Mouse (Mus musculus): ENCODE measurements around the gene Fam222a. TPM values are rescaled to one million over a fixed set of nuclear protein-coding genes. Genes with fewer than 3 reads are reported as not detected.

The Fam222a gene
- polyA plus RNA-seq, 1 experiment from 2014 or later = 2.9 TPM

DNA sequence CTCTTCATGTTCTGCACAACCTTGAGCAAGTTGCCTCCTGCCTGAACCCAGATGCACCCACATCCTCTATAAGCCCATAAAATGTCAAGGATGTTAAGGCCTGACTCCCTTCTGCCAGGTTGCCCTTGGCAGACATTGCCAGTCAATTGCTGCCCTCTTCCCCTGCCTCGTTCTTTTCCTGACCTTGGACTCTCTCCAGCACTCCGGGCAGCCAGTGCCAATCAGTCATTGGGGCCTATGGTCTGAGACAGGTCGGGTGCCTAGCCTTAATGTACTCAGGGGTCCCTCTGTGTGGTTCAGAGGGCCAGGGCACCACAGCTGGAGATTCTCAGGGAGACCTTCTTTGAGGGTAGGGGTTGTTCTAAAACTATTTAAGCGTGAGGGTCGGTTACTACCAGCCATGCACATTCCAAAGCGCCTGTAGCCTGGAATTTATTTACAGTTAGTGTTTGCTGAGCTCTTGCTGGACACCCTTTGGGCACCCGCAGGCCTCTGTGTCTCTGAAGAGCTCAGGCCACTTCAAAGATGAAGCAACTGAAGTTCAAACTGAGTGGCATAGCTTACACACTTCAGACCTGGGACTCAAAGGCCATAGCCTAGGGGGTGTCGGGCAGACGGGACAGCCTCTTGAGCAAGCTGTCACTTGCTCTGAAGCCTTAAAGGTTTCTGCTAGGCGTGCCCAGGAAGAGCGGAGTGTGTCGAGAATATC is 6.3 kb downstream of the Fam222a start:
- 0 out of 2 replicates have a peak overlapping the region, but pooled peaks have one; percentile 31 for H3K27ac ChIP-seq
- no peaks in the 10 kb centered on the region for H3K36me3 ChIP-seq
- no peaks in the 10 kb centered on the region for H3K9me3 ChIP-seq
- WGBS = 44% methylated on average over 12 of the region's 12 CpGs
- no peak for ATAC-seq (ENCODE audit: insufficient read depth, low FRiP score, low read depth)
- no peak overlapping the region for H3K4me3 ChIP-seq (replicated peaks)
- no peak overlapping the region for H3K4me2 ChIP-seq
- H3K9ac ChIP-seq = no peak overlapping the region
- H3K27me3 ChIP-seq (replicated peaks) = 0 out of 2 replicates have a peak, but pooled peaks cover 5% of the 10 kb centered on the region
- H3K4me1 ChIP-seq = peaks cover 64% of the 10 kb centered on the region

DNA sequence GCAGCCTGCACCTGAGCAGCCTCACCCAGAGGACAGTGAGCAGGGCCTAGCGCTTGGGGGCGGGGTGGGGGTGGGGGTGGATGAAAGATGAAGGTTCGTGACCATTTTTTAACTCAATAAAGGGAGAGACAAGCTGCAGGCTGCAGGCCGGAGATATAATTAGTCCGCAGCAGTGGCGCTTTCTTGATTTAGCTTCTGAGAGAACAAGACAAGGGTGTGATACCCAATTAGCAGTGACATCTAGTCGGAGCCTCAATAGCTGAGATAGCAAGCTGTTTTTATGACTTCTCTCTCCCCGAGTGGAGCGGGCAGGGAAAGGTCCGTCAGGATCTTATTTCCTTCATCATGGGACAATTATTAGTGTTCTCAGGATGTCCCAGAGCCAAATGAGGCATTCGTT is 7.2 kb downstream of the Fam222a start:
- no peaks in the 10 kb centered on the region for H3K36me3 ChIP-seq
- no peak overlapping the region for H3K4me2 ChIP-seq
- 51% methylated on average over 11 of the region's 11 CpGs for WGBS

GRCm38 (mm10) chr5:114575530-114575929 is 7.7 kb downstream of the Fam222a start:
- WGBS = 69% methylated on average over 7 of the region's 7 CpGs
- ATAC-seq (ENCODE audit: insufficient read depth, low FRiP score, low read depth) = no peak
- H3K27ac ChIP-seq = no peak overlapping the region
- 0 out of 2 replicates have a peak, but pooled peaks cover 2% of the 10 kb centered on the region for H3K27me3 ChIP-seq (replicated peaks)
- no peak overlapping the region for H3K4me2 ChIP-seq
- H3K36me3 ChIP-seq = no peaks in the 10 kb centered on the region
- no peaks in the 10 kb centered on the region for H3K9me3 ChIP-seq
- no peak overlapping the region for H3K9ac ChIP-seq
- peaks cover 51% of the 10 kb centered on the region for H3K4me1 ChIP-seq
- H3K4me3 ChIP-seq (replicated peaks) = no peak overlapping the region

More for the DNA sequence above, 7.2 kb downstream of the Fam222a start:
- H3K4me3 ChIP-seq (replicated peaks) = no peak overlapping the region
- ATAC-seq (ENCODE audit: insufficient read depth, low FRiP score, low read depth) = no peak
- H3K9ac ChIP-seq = no peak overlapping the region
- no peaks in the 10 kb centered on the region for H3K9me3 ChIP-seq
- H3K27me3 ChIP-seq (replicated peaks) = 0 out of 2 replicates have a peak, but pooled peaks cover 5% of the 10 kb centered on the region
- no peak overlapping the region for H3K27ac ChIP-seq
- H3K4me1 ChIP-seq = peaks cover 55% of the 10 kb centered on the region

DNA sequence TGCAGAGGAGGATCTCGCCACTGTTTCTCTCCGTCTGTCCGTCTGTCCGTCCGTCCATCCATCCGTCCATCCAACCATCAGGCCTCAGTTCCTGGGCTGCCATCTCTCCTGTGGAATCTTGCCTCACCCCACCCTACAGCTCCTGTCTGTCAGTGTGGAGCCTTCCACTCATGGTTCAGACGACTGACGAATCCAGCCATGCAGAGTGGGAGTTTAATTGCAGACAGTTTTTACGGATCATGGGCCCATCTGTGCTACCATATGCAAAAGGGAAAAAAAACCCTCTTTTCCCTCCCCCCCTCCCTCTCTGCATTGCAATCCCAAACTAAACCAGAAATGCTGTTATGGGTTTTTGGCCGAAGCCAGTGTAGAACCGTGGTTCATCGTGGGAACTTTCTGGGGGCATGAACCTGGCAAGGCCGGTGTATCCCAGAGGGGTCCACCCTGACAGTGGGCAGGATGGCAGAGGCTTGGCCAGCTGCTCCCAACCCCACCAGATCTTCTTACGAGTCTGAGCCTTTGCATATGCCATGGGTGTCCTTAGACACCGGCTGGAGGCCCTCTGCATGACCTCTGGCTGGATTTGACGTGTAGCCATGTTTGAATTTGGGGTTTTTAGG is 8.3 kb downstream of the Fam222a start:
- Histone ChIP-seq H3K4me2 (no peak overlapping the region), H3K27me3 (replicated peaks) (no peaks in the 10 kb centered on the region), H3K9me3 (no peaks in the 10 kb centered on the region), H3K36me3 (no peaks in the 10 kb centered on the region), H3K4me3 (replicated peaks) (no peak overlapping the region), H3K4me1 (peaks cover 45% of the 10 kb centered on the region), H3K9ac (no peak overlapping the region), H3K27ac (no peak overlapping the region)
- ATAC-seq (ENCODE audit: insufficient read depth, low FRiP score, low read depth) = no peak
- 86% methylated on average over 16 of the region's 16 CpGs for WGBS

GRCm38 (mm10) chr5:114578361-114578760 is 10.5 kb downstream of the Fam222a start:
- H3K36me3 ChIP-seq = no peaks in the 10 kb centered on the region
- no peak overlapping the region for H3K4me2 ChIP-seq
- no peak overlapping the region for H3K27ac ChIP-seq
- peaks cover 25% of the 10 kb centered on the region for H3K4me1 ChIP-seq
- no peak overlapping the region for H3K4me3 ChIP-seq (replicated peaks)
- H3K9ac ChIP-seq = no peak overlapping the region
- 36% methylated on average over 20 of the region's 20 CpGs for WGBS
- H3K9me3 ChIP-seq = no peaks in the 10 kb centered on the region
- no peaks in the 10 kb centered on the region for H3K27me3 ChIP-seq (replicated peaks)
- no peak for ATAC-seq (ENCODE audit: insufficient read depth, low FRiP score, low read depth)

DNA sequence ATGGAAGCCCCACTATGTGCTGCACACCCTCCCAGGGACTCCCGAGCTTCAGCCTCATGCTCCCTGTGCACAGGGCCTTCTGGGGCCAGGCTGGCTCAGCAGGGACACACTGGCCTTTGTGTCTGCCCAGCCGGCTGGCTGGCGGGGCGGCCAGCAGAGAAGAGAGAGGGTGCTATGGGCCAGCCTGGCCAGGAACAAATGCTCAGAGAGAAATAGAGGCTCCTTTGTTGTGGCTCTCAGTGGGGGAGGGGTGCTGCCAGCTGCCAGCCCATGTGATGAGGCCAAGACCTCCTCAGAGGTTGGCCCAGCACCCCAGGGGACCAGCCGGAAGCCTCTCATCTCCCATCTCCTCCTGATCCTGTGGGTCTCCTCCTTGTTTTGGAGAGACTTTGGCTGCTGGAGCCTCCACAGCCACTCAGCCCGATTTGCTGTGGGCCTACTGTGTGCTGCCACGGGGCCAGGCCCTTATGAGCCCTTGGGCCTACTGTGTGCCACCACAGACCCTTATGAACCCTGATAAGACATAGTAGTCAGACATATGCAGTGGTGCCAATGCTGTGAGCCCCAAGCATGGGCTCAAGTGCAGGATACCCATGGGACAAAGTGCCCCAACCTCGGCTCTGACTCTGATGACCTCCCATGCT is 12.0 kb downstream of the Fam222a start:
- Histone ChIP-seq H3K36me3 (no peaks in the 10 kb centered on the region), H3K27me3 (replicated peaks) (no peaks in the 10 kb centered on the region), H3K4me2 (no peak overlapping the region), H3K4me3 (replicated peaks) (no peak overlapping the region), H3K9me3 (no peaks in the 10 kb centered on the region), H3K9ac (no peak overlapping the region), H3K4me1 (peaks cover 24% of the 10 kb centered on the region), H3K27ac (peak overlapping the region; percentile 42; the same call in 1 of the 2 replicates)
- WGBS = 67% methylated on average over 8 of the region's 8 CpGs
- 0 out of 2 replicates have a peak, but pooled peaks have one; percentile 37 for ATAC-seq (ENCODE audit: insufficient read depth, low FRiP score, low read depth)

DNA sequence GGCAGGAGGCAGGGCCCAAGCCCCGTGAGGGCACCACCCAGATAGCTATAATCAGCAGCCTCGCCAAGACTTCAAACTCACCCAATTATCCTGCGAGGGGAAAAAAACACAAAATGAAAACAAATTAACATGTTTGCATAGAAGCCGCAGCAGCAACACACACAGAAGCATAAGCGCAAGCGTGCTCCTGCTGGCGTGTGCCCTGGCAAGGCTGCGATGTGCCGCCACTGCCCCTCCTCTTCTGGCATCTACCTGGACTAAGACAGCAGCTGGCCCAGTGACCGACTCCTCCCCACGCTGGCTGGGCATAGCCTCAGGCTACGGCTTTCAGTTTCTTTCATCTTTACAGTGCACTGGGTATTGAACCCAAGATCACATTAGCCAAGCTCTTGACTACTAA is 13.7 kb downstream of the Fam222a start:
- WGBS = 78% methylated on average over 12 of the region's 12 CpGs
- Histone ChIP-seq H3K9ac (no peak overlapping the region), H3K4me1 (peaks cover 31% of the 10 kb centered on the region)

DNA sequence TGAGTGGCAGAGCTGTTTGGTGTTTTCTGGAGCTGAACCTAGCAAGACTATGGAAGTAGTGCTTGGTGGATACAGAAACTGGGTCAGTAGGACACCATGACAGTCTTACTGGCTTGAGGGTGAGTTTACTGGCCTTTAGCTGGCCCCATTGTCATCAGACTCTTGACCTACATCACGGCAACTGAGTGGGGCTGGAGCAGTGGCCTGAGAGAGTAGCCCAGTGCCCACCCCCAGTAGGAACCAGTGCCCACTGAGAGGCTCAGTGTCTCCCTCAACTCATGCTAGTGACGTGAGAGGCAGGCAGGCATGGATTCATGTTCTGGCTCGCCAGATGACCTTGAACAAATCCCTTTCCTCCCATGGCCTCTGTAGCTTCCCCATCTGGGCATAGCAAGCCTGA is 15.2 kb downstream of the Fam222a start:
- no peak overlapping the region for H3K9ac ChIP-seq
- H3K4me3 ChIP-seq (replicated peaks) = no peak overlapping the region
- H3K27ac ChIP-seq = no peak overlapping the region
- no peak for ATAC-seq (ENCODE audit: insufficient read depth, low FRiP score, low read depth)
- H3K36me3 ChIP-seq = no peaks in the 10 kb centered on the region
- WGBS = 63% methylated on average over 3 of the region's 3 CpGs
- peaks cover 37% of the 10 kb centered on the region for H3K4me1 ChIP-seq
- H3K27me3 ChIP-seq (replicated peaks) = no peaks in the 10 kb centered on the region
- H3K9me3 ChIP-seq = no peaks in the 10 kb centered on the region
- H3K4me2 ChIP-seq = no peak overlapping the region

More for the DNA sequence above, 13.7 kb downstream of the Fam222a start:
- no peak overlapping the region for H3K4me2 ChIP-seq
- no peaks in the 10 kb centered on the region for H3K36me3 ChIP-seq
- H3K27me3 ChIP-seq (replicated peaks) = no peaks in the 10 kb centered on the region
- H3K9me3 ChIP-seq = no peaks in the 10 kb centered on the region
- ATAC-seq (ENCODE audit: insufficient read depth, low FRiP score, low read depth) = no peak
- H3K4me3 ChIP-seq (replicated peaks) = no peak overlapping the region
- no peak overlapping the region for H3K27ac ChIP-seq

GRCm38 (mm10) chr5:114583490-114584175 is 15.8 kb downstream of the Fam222a start:
- Histone ChIP-seq H3K27ac (no peak overlapping the region), H3K4me1 (peaks cover 40% of the 10 kb centered on the region), H3K4me3 (replicated peaks) (no peak overlapping the region), H3K4me2 (no peak overlapping the region), H3K9ac (no peak overlapping the region), H3K36me3 (no peaks in the 10 kb centered on the region), H3K9me3 (no peaks in the 10 kb centered on the region), H3K27me3 (replicated peaks) (no peaks in the 10 kb centered on the region)
- ATAC-seq (ENCODE audit: insufficient read depth, low FRiP score, low read depth) = no peak
- 65% methylated on average over 12 of the region's 12 CpGs for WGBS

GRCm38 (mm10) chr5:114584293-114585104 is 16.7 kb downstream of the Fam222a start:
- H3K4me2 ChIP-seq = no peak overlapping the region
- no peaks in the 10 kb centered on the region for H3K9me3 ChIP-seq
- no peak overlapping the region for H3K9ac ChIP-seq
- no peaks in the 10 kb centered on the region for H3K27me3 ChIP-seq (replicated peaks)
- no peaks in the 10 kb centered on the region for H3K36me3 ChIP-seq
- WGBS = 52% methylated on average over 14 of the region's 14 CpGs
- ATAC-seq (ENCODE audit: insufficient read depth, low FRiP score, low read depth) = no peak
- H3K4me3 ChIP-seq (replicated peaks) = no peak overlapping the region
- peak overlapping the region; percentile 55; the same call in 1 of the 2 replicates for H3K27ac ChIP-seq
- H3K4me1 ChIP-seq = peaks cover 48% of the 10 kb centered on the region

- Histone ChIP-seq H3K27me3 (replicated peaks) (no peaks in the 10 kb centered on the region), H3K4me1 (peaks cover 59% of the 10 kb centered on the region), H3K36me3 (no peaks in the 10 kb centered on the region), H3K9ac (no peak overlapping the region), H3K9me3 (no peaks in the 10 kb centered on the region), H3K27ac (peak overlapping the region; percentile 55), H3K4me3 (replicated peaks) (no peak overlapping the region), H3K4me2 (peak overlapping the region; percentile 23; the same call in 1 of the 2 replicates)
- 11% methylated on average over 5 of the region's 5 CpGs for WGBS
- ATAC-seq (ENCODE audit: insufficient read depth, low FRiP score, low read depth) = no peak
Observed at GRCm38 (mm10) chr5:114585682-114586081, 17.9 kb downstream of the Fam222a start.

All from stomach, embryonic 15.5 days (tissue).